Mouse (Mus musculus) bone marrow macrophage, adult 2 months (primary cell): ENCODE measurements around the gene Spag6.

Experiments used
- CTCF ChIP-seq: IDR thresholded peaks from 2 replicates; pipeline ENCODE4 v1.5.1; 2012; ENCODE audit warnings: low read depth, mild to moderate bottlenecking, low read length, moderate library complexity
- POLR2A ChIP-seq: IDR thresholded peaks from 2 replicates; pipeline ENCODE4 v1.6.1; 2012; ENCODE audit warnings: mild to moderate bottlenecking, low read depth, low read length, borderline replicate concordance

DNA sequence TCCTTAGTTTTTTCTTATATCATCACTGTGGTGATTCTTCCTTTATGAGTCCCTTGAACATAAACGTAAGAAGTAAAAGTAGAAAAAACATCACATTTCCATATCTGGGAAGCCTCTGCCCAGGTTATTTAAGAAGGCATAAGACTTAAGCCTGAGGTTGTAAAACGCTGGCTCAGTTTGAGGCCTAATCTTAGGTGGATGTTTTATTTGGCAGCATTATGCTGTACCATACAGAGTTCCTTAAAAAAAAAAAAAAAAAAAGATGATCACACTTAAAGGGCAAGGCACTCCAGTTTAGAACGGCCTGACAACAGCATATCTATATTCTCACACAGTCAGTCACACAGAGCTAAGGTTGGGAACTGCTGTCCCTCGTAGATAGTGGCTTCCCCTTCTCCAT is 32.0 kb downstream of the Spag6 start:
- TF ChIP-seq CTCF, result no peak
- no peak for TF ChIP-seq POLR2A
